Mouse (Mus musculus) embryonic fibroblast, embryonic 13.5 days (primary cell): Measurements from ENCODE around the gene Pwwp2b.

Source experiments
- CTCF ChIP-seq: IDR thresholded peaks from 2 replicates; pipeline ENCODE4 v1.5.1; 2011; ENCODE audit warnings: mild to moderate bottlenecking, control low read depth, low read length, moderate library complexity, borderline replicate concordance; ENCODE audit not compliant: insufficient read depth
- POLR2A ChIP-seq: IDR thresholded peaks from 2 replicates; pipeline ENCODE4 v1.6.1; 2011; ENCODE audit warnings: low read depth, mild to moderate bottlenecking, control low read depth, low read length, moderate library complexity

GRCm38 (mm10) chr7:139214596-139215340, 33.5 kb upstream of the Pwwp2b start:
- TF ChIP-seq POLR2A (no peak), CTCF (no peak)
